Mouse (Mus musculus) CD4-positive, CD25-positive, alpha-beta regulatory T cell, adult 2 months (primary cell): Measurements from ENCODE around the gene Chd9.

ENCODE experiments used
- DNase-seq: peaks from one replicate; pipeline ENCODE4 v3.0.0-alpha.2; 2012; ENCODE audit warnings: low read depth, low spot score

The Chd9 gene

DNA sequence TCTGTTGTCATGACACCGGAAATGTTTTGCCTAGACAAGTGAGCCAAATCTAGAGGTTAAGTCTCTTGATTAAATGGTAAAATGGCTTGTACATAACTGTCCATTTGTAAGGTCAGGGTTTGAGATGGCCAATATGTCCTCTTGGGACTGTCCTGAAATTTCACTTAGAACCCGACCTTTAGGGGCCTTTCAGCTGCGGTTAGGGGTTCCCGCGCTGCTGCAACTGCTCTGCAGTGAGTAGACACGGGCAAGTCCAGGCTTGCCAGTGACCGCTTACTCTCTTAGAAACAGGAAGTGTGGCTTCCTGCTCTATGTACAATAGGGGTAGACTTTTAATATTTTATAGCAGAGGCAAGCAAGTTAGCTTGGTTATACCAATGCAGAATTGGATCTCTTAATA lies 253.8 kb downstream of the Chd9 start:
- DNase-seq, result peak; percentile 48

DNA sequence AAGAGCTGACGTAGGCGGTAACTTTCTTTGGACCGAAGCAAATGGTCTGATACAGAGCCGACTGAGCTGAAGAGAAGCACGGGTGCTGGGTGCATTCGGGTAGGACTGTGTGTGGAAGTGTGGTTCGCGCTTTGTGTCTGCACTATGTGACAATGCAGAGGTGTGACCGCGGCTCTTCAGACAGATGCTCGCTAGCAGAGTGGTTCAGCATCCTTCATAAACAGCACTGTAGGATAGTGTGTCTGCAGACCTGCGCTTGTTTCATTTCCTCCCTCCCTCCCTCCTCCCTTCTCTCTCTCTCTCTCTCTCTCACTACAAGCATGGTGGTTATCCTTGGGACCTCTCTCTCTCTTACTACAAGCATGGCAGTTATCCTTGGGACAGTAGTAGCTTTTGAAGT lies 254.3 kb downstream of the Chd9 start:
- peak; percentile 47 for DNase-seq

DNA sequence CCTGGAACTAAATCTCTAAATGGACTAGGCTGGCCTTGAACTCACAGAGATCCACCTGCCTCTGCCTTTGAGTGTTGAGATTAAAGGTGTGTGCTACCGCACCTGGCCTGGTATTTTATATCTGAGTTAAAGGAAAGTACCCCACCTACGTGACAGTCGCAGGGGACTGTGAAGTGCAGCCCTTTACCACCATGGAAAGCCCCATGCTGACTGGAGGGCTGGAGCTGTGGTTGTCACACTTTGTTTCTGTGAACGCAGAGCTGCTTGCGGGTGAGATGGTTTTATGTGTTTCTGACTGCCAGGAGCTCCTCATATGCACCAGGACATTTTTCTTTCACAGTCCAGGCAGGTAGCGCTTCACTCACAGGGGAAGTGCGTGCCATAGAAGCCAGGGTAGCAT lies 260.3 kb downstream of the Chd9 start:
- DNase-seq, result peak; percentile 23

- no peak for DNase-seq
These were observed 261.4 kb downstream of the Chd9 start for GRCm38 (mm10) chr8:91089601-91090000.

- DNase-seq, result no peak
These were observed 266.0 kb downstream of the Chd9 start for GRCm38 (mm10) chr8:91094135-91094534.

- DNase-seq, result no peak
These were observed 270.0 kb downstream of the Chd9 start for GRCm38 (mm10) chr8:91098106-91098505.
